Mouse (Mus musculus): Measurements from ENCODE around the gene 1700016K19Rik.

The 1700016K19Rik gene

DNA sequence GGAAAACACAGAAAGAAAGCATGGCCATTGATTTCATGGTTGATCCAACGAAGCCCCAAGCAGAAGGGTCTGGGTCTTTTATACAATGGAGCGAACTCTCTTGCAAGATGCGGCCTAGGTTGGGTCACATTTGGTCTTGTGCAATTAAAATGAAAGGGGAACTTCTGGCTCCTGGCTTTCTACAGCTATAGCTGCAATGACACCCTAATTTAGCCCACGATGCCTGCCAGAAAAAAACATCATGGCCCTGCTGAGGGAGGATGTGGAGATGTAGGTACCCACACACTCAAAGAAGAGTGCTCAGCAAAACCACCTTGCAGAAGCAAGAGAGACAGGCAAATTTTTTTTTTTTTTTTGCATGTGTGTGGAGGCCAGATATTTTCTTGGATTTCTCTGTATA lies 34.1 kb downstream of the 1700016K19Rik start:
- DNase-seq (ENCODE audit: low read depth, low spot score), result no peak

DNA sequence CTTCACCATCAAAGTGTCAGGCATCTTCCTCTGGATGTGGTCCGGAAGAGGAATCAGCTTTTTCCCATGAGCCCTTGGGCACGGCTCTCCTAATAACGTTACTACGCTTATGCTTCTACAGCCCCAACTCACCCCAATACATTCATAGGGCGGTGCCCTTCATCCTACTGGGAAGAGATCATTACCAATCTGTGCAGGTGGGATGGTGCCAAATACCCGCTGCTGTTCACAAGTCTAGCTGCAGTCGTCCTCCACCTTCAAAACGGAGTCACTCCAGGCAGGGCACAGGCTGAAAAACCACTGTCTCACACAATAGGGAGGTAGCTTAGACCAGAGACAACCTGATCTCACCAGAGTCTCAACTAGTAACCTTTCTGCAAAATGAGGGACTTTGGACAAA lies 35.5 kb downstream of the 1700016K19Rik start:
- no peak for DNase-seq (ENCODE audit: low read depth, low spot score)

DNA sequence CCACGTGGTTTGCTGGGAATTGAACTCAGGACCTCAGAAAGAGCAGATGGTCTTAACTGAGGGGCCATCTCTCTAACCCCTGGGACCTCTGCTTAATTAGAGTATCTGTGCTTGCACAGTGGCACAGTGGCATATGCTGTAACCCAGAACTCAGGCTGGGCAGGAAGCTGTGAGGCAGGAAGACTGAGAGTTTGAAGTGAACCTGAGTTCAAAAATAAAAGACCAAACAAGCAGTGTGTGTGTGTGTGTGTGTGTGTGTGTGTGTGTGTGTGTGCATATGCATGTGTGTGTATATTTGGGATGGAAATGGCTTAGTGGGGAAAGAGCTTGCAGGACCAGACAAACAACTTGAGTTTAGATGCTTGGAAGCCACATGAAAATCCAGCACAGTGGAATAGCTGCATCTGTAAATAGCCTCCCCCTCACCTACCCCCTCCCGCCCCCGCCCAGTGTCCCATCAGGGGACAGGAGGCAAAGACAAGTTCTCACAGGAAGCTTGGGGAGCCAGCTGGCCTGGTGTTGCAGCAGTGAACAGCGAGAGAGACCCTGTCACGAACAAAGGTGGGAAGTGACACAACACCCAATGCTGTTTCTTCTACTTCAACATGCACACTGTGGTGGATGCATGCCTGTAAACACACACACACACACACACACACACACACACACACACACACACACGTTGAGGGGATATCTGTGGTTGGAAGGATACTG lies 38.0 kb downstream of the 1700016K19Rik start:
- DNase-seq (ENCODE audit: low read depth, low spot score), result no peak

DNA sequence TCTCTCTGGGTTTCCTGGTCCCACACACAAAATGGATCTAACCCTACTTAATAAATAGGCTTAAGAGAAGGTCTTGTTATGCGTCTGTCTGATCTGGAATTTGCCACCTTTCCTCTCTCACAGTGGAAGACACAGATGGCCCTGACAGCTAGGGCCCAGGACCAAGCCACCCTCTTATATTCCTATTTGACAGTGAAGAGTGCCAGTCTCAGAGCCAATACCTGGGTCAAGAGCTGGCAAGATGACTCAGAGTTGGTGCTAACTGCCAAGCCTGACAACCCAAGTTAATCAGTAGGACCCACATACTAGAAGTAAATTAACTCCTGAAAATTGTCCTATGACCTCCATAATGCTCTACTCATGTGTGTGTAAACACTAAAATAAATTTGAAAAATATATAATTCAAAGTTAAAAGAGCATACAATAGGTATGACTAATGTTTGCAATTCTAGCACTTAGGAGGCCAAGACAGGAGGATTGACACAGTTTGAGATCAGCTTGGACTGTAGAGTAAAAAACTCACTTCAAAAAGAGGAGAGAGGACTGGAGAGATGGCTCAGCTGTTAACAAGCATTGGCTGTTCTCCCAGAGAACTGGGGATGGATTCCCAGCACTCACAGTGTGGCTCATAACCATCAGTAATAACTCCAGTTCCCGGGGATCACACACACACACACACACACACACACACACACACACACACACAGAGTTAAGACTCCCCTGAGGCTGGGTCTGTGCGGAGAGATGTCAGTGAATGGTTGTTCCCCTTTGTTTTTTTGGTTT lies 39.8 kb downstream of the 1700016K19Rik start:
- DNase-seq (ENCODE audit: low read depth, low spot score), result no peak

DNA sequence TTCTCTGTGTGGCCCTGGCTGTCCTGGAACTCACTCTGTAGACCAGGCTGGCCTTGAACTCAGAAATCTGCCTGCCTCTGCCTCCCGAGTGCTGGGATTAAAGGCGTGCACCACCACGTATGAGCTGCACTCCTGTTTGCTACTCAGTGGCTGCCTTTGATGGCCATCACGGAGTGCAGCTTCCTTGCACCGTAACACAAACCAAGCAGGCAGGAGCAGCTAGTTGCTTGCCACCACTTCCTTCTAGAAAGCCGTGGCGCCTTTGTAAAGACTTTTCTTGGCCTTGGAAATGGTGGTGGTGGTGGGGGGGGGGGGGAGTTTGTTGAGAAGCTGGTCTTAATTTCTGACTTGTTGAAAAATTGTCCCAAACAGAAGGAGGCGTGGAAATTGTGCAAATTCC lies 40.4 kb downstream of the 1700016K19Rik start:
- no peak for DNase-seq (ENCODE audit: low read depth, low spot score)

DNA sequence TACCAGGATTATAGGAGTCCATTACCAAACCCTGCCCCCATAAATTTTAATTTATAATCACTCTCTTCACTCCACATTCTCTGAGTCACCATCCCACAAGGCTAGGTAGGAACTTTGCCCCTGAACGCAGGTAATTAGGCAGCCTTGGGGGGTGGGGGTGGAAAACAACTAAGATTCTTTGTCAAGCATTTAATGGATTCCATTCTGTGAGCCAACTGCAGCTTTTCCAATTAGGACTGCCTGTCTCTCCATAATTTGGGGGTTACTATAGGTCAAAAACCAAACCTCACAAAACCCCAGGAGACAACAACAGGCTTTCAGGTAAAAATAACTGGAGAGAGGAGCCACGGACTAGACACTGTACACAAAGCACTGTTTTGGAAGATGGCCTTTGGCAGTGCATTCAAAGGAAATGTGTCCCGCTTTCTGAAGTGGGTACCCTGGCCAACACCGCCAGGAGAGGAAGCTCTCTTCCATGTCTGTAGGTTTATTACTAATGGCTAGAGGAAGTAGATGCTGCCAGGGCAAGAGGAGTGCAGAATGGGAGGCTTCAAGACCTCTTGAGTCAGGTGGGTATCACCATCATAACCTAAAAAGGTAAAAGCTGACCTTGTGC lies 41.2 kb downstream of the 1700016K19Rik start:
- no peak for DNase-seq (ENCODE audit: low read depth, low spot score)

DNA sequence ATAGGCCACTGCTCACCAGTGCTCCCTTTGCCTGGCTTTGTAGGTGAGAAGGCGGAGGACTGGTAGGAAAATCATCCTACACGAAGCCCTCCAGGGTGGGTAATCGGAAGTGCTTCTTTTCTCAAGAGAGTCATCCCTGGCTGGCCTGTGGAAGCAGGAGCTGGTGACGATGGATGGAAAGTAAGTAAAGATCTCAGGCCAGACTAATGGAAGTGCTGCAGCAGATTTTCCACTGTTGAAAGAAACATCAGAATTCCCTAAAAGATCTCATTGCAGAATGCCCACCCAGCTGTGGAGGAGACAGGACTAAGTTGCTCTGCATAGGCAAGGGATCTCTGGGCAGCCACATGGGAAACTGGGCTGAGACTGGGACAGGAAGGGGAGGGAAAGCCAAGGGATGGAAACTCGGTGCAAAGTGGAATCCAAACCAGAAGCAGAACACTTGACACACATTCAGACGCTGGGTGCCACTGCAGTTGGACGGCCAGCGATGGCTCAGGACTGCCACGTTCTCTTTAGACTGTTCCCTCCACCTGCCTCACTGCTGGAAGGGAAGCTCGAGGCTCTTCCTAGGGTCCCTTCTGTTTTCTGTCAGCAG lies 42.4 kb downstream of the 1700016K19Rik start:
- no peak for DNase-seq (ENCODE audit: low read depth, low spot score)

DNA sequence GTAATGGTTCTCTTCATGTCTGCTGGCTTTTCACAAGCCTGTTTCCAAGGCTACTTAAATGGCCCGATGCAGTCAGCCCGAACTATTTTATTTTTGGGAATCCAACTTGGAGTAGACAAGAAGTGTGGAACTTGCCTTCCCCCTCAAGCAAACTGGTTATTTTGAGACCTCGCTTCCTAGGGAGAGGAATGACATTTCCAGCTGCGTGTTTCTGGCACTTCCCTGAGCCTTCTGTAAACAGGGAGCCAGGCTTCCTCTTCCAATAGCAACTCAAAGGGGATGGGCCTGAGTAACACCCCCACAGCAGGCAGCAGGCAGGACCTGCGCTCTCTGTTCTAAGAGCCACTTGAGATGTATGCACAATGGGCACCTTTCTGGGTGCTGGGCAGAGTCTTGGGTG lies 43.2 kb downstream of the 1700016K19Rik start:
- peak; percentile 57 for DNase-seq (ENCODE audit: low read depth, low spot score)

DNA sequence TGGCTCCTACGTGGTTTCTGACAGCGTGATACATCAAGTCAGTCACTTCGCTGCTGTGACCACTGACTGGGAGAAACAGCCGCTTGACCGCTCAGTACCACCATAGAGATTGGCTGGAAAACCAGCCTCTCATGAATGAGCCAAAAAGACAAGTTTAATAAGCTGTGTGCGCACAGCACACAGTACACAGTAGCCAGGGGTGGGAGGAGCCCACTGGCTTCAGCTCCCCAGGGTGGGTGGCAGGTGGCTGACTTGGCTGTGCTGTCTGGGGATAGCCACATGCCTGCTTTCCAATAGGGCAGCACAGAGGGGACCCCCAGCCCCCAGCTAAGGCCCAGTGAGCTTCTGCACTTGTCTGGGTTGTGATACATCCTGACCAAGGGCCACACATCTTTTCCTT lies 44.8 kb downstream of the 1700016K19Rik start:
- no peak for DNase-seq (ENCODE audit: low read depth, low spot score)

DNA sequence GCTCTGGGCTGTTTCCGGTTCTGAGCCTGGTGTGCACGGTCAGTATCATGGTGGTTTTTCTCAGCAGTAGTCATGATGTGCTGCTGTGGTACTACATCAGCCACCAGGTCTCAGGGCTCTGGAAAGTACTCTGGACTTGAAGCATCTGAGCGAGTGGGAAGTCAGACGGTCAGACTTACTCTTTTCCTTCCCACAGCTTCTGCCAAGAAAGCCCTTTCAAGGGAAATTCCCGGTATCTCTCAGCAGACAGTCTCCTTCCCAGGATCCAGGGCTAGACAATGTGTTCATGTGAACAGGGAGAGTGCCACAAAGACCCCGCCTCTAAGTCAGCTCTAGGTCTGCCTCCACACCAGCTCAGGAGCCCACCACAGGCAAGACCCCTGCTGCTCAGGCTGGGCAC lies 45.7 kb downstream of the 1700016K19Rik start:
- no peak for DNase-seq (ENCODE audit: low read depth, low spot score)

DNA sequence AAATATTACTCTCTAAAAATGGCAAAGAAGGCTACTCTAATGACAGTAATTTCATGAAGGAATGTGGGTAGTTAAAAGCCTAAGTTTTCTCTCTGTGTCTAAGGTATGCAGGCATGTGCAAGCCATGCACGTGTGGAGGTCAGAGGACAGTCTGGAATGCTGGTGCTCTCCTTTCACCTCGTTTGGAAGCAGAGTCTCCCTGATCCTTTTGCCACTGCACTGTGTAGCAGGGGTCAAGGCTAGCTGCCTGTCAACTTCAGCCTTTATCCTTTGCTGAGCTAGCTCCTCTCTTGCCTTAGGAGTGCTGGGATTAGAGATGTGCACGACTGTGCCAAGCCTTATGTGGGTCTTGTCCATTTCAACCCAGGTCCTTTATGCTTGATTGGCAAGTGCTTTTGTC lies 50.8 kb downstream of the 1700016K19Rik start:
- DNase-seq (ENCODE audit: low read depth, low spot score), result no peak

DNA sequence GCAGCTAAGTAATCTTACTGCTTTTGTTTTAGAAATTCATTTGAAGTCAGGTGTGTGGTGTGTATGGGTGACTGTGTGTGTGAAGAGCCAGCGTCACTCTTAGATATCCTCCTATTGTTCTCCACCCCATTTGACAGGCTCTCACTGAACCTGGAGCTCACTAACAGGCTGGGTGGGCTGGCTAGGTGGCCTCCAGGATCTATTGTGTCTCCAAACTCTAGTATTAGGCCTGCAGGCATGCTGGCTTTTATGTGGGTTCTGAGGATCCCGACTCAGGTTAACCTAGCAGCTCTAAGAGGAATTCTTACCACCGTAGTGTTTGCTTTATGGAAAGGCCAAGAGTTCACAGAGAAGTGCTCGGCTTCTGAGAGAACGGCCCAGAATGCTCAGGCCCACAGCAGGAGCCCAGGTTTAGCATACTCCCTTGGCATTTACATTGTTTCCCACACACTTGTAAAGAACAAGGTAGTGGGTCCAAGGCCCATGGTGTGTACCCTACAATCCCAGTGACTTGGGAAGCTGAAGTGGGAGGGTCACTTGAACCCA lies 51.3 kb downstream of the 1700016K19Rik start:
- DNase-seq (ENCODE audit: low read depth, low spot score), result no peak

DNA sequence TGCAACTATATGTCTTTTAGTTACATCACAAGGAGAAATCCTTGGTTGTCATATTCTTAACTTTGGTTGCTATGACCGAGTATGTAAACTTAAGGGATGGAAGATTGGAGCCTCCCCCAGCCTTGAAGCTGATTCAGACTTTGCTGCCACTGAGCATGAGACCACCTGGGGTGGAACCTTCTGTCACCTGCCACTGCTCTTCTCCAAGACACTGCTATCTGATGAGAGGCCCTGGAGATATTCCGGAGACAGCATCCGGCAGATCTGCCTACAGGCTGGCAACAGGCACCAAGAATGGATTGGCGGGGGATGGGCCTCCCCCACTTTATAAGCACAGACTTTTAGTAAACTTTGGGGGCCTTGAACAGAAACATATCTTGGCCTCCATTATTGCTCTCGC lies 52.8 kb downstream of the 1700016K19Rik start:
- DNase-seq (ENCODE audit: low read depth, low spot score), result no peak
